Mouse (Mus musculus) cerebellum, adult 2 months (tissue): ENCODE data around the gene Gm13124.

ENCODE experiments used
- CTCF ChIP-seq: fragments of 200-500 bp; IDR thresholded peaks from 2 replicates; pipeline ENCODE4 v1.5.1; 2011; ENCODE audit warnings: low read depth, mild to moderate bottlenecking, control low read depth, low read length, moderate library complexity, borderline replicate concordance; ENCODE audit not compliant: insufficient read depth
- POLR2A ChIP-seq: fragments of 200-500 bp; IDR thresholded peaks from 2 replicates; pipeline ENCODE4 v1.6.1; 2011; ENCODE audit warnings: low read length, control low read depth, borderline replicate concordance; ENCODE audit not compliant: insufficient read depth

DNA sequence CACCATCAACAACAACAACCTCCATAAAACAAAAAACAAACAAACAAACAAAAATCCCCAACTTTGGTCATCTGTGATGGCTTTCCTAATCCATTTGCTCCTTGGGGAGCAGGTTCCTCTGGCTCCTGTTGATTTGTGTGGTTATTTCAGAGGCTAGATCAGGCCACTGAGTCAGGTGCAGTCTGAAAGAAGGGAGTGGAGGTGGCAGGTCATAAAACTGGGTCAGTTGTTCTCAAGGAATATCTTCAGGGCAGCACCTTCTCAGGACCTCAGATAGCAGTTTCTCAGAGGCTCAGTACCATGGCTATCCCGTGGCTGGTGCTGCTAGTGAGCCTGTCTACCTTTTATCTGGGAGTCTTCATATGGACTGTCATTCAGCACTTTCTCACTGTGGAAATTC, 48.5 kb upstream of the Gm13124 start, which contains the start of gene Aadacl4:
- TF ChIP-seq CTCF (no peak), POLR2A (no peak)
